Mouse (Mus musculus): ENCODE measurements at regions not wholly inside any gene's neighbourhood (a gene's known extent, or its start where the extent isn't known, plus 50 kb on each side); places are given as distances from the start of the nearest gene placed in this dataset.
A peak's percentile ranks its signal among the peaks of the same experiment; 100 is the strongest.

DNA sequence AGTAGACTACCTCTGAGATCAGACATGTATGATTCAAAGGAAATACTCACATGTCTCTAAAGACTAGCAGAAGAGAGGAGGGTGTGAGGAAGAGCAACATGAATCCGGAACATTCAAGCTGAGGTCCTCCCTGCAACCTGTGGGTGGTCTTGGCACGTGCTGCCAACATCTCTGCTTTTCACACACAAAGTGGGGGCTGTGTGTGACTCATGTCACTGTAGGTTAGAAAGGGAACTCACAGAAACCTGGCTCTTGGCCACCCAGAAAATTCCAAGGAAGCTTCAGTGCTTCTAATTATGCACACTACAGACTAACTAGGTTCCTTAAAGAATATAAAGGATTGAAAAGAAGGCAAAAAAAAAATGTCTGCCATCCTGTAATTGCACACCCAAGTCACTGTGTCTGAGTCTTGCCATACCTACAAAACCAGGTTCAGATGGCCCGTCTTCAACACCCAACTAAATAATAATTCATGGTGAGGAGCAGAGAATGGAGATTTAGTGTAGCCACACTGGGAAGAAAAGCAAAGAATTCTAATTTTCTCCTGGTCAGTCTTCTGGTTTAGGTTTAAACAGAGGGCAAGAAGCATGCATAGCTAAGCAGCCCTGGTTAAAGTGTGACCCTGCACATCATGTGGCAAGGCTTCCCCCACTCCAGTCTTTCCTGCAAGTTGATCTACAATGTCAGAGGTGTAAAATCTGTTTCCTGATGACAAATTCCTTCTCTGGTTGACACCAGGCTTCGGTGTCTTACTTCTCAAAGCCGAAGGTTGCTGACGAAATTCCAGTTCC, 673.8 kb upstream of the Arpp21 start:
- no peak for DNase-seq

DNA sequence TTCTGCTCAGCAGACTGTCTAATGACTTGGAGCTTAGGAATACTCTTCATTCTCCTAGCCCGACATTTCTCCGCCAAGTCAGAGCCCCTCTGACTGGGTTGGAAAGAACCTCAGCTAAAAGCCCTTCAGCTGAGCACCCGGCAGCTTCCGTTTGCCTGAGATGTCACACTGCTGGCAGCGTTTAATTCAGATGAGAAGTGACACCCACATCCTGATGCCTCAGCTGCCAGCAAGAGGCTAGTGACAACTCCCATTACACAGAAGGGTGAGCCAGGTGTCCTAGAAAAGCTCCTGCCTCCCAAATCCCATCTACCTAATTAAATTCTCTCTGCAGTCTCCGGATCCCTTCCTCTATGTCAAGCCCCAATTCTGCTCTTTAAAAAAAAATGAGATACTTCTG, 670.2 kb upstream of the Arpp21 start:
- no peak for DNase-seq

DNA sequence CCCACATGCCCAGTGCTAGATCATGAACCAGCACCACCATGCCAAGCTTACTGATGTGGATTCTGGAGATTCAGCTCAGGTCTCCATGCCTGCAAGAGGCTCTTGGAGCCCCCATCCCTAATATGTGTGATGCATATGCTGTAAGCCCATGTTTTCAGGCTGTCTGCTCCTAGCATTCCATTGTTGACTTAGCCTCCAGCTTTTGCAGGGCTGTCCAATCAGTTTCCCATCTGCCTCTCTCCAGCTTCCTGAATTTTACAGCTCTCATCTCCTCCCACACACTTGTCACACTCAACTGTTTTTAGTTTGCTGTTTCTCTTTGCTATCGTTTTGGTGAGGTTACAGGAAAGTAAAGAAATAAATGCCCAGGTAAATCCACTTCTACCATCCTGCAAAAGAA, 629.2 kb upstream of the Arpp21 start:
- DNase-seq = no peak

DNA sequence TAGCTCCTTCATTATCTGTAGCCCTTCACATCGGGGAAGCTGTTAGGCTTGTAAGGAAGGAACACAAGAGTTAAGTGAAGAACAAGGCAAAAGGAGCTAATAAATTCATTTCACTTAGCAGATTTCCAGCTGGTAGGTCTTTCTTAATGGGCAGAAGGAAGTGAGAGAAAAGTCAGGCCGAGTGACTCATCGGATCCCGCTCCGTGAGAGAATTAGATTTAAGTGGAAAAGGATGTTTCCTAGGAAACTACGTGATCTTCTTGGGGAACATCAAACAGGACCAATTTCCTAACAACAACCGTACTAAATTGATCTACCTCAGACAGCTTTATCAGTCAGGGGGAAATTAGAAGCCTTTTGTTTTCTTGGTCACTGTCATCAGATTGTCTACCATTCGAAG, 625.4 kb upstream of the Arpp21 start:
- DNase-seq = no peak

GRCm38 (mm10) chr9:112860307-112860893, 624.7 kb upstream of the Arpp21 start:
- no peak for DNase-seq

DNA sequence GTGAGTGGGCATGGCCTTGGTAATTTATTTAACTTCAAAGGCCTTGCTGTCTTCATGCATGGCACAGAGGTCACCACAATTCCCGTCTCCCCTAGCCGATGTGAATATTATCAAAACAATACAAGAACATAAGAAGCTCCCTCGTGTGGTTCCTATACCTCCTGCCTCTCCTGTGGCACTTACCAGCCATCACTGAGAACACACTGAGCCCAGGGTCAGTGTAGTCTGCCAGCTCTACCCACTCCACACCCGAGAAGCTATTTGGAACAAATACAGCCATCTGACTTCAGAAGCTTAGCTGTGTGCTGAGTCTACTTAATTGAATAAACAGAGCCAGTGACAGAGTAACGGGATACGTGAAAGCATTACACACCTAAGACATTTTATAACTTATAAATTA, 605.7 kb upstream of the Arpp21 start:
- no peak for DNase-seq

GRCm38 (mm10) chr9:112839071-112839793, 603.5 kb upstream of the Arpp21 start:
- no peak for DNase-seq

DNA sequence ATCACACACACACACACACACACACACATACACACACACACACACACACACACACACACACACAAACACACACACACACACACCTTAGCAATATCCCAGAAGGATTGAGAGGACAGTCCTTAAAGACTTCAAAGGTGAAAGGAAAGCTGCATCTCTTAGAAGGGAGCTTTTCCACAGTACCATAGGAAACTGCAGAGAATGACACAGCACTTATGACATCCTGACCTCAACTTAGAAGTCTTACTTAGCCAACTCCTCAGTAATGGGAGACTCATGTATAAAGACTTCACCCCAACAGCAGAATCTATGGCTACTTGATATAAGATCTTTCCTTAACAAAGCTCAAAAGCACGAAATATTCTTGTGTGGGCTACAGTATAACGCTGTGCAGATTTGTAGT, 601.8 kb upstream of the Arpp21 start:
- no peak for DNase-seq

DNA sequence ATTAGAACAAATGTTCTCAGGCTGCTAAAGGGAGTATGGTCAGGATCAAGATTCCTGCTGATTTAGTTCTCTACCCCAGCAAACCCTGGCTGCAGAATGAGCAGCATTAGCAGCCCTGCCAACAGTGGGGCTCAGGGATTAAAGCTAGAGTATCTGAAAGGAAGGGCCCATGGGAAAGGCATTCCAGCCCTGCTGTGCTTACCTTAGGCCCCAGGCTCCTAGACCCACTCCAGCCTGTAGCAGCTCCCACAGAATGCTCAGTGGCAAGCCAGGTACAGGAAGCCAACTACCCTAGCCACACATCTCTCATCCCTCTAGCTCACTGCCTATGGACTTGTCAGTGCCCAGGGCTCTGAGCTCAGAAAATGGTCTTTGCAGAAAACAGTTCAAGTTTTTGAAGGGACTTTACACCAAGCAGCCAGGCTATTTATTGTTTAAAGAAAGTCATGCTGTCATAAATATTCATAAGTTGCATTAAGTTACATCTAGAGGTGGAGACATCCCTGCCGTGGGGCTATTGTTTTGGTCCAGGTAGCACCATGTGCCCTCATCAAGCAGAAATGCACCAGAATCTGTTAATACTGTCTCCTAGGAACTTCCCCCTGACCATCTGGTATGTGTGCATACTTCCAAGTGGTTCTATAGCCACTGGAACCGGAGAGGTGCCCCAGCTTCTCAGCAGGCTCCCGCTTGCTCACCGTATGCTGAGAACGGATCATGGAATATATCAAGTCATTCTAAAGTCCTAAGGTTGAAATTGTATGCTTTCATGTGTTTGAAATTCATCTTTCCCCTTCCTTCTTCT, 598.9 kb upstream of the Arpp21 start:
- no peak for DNase-seq

DNA sequence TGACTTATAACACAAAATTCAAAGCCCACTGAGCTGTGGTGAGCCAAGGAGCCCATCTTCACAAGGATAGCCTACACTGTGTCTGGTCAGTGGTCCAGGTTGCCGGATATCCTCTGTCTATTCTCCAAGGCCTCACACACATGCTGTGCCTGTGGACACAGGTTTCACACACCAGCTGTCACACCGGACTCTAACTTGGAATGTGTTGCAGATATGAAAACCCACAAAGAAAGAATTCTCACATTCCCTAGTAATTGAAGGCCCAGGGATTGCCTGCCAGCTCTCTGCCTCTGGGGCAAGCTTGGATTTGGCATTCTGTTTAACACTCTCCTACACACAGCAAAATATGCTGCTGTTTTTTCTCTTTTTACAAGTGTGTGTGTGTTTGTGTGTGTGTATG, 595.4 kb upstream of the Arpp21 start:
- no peak for DNase-seq

- DNase-seq = peak; percentile 54 to 58
Observed at GRCm38 (mm10) chr9:112828602-112829001, 592.9 kb upstream of the Arpp21 start.

- no peak for DNase-seq
Observed at GRCm38 (mm10) chr9:112826592-112826991, 590.9 kb upstream of the Arpp21 start.

DNA sequence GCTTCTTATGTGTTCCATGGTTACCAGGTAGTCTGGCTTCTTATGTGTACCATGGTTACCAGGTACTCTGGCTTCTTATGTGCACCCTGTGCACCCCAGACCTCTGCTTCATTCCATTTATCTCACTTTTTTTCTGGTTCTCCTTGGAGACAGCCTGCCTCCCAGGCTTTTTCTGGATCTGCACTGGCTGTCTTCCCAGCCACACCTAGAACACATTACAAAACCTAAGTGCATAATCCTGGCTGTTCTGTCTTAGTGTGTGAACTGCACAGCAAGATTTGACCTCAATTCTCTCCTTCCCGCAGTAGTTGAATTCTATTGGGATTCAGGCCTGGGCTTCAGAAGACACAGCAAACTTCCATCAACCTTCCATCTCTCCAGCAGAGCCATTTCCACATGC, 586.2 kb upstream of the Arpp21 start:
- no peak for DNase-seq

GRCm38 (mm10) chr9:112811946-112812345, 576.2 kb upstream of the Arpp21 start:
- DNase-seq = no peak

DNA sequence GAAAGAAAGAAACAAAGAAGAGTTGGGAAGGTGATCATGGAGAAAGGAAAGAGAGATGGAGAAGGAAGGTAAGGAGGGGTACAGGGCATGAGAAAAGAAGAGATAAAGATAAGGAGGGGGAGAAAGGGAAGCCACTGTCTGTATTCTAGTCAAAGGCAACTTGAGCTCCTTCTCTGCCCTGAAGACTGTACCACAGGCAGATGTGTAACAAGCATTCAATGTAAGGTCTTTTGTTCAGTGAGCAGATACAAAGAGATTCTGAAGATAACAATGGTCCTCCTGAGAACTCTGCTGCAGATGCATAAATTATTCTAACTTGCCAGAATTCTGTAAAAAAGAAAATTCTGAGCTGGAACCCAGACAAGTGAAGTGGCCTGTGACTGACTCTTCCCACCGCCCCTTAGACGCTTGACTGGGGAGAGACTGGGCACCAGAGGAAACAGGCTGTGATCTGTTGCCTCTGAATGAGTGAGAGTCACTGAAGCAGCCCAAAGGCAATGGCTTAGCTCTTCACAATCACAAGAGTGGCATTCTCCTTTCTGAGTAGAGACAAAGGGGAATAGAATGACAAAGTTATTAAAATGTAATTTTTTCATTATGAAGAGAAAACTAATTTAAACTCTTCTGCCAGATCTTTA, 564.0 kb upstream of the Arpp21 start:
- no peak for DNase-seq

DNA sequence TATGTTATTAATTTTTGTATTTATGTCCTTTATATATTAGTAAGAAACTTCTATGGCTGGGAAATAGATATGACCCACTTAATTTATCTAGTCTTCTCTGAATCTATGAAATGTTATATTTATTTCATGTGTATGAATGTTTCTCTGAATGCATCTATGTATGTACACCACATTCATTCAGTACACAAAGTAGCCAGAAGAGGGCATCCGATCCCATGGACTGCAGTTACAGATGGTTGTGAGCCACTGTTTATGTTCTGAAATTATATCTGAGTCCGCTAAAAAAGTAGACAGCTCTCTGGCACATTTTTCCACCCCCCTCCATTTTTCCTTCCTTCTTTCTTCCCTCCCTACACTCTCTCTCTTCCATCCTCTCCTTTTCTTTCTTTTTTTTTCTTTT, 557.8 kb upstream of the Arpp21 start:
- DNase-seq = no peak

DNA sequence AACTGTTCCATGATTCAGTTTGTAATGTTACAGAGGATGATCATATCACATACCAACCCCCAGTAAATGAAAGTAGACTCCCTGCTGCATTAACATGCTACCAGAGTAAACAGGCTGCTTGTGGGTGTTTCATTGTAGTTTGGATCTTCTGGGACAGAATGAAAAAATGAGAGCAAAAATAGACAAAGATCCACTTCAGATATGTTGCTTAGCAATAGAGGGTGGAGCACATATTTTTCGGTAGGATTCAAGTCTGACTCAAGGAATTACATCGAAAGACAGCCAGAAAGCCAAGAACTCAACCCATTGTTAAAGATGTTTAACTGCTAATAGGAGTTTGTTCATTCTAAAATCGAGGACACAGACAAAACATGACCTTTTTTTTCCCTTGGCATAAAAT, 536.2 kb upstream of the Arpp21 start:
- no peak for DNase-seq

DNA sequence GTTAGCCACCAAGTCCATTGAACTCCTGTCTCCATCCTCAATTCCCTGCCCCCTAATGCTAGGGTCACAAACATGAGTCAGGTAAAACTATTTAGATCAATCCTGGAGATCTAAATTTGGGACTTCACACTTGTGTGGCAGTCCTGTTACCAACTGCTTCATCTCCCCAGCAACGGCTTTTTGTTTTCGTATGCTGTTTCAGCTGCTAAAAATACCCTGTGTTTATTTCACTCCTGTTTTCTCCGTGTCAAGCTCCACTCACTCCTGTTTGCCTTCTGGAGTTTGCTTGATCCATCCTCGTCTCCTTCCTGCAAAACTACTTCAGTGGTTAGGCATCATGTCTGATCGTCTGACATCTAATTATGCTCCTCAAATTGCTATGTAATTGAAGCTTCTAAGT, 508.9 kb upstream of the Arpp21 start:
- DNase-seq = no peak

- DNase-seq = no peak
Observed at GRCm38 (mm10) chr9:112743871-112744590, 508.3 kb upstream of the Arpp21 start.

GRCm38 (mm10) chr9:112735761-112736160, 500.0 kb upstream of the Arpp21 start:
- no peak for DNase-seq

GRCm38 (mm10) chr9:112725523-112725922, 489.8 kb upstream of the Arpp21 start:
- DNase-seq = peak in 1 of 2 experiments; percentile 1

Measured in adrenal gland, postnatal 36 days (tissue).